Mouse (Mus musculus) CH12.LX (cell line): ENCODE measurements around the gene Bdkrb2. TPM values are rescaled to one million over a fixed set of nuclear protein-coding genes. Genes with fewer than 3 reads are reported as not detected.

Experiments
- DNase-seq: peaks from one replicate; pipeline ENCODE4 v3.0.0-alpha.2; 2013; ENCODE audit errors: extremely low read depth
- H3K27ac ChIP-seq: 2 replicates; pipeline ENCODE4 v1.5.1; 2012; ENCODE audit warnings: low read depth, mild to moderate bottlenecking, control low read depth, moderate library complexity; ENCODE audit not compliant: insufficient read depth
- H3K27me3 ChIP-seq: replicated peaks from 2 replicates; pipeline ENCODE3; 2012; ENCODE audit warnings: inconsistent platforms
- H3K36me3 ChIP-seq, 2 experiments: replicated peaks in 1 of 2; 2 replicates each; pipeline versions ENCODE3 to v1.6.1; 2012; ENCODE audit warnings: inconsistent platforms in 1 of 2, low read length in 1 of 2, mild to moderate bottlenecking in 1 of 2, mixed read lengths in 1 of 2, moderate library complexity in 1 of 2; ENCODE audit not compliant: control insufficient read depth in 1 of 2, insufficient read depth in 1 of 2
- H3K4me1 ChIP-seq, 2 experiments: 2 replicates each; pipeline ENCODE4 v1.6.1; 2012; ENCODE audit warnings: inconsistent platforms in 1 of 2, moderate library complexity in 1 of 2; ENCODE audit not compliant: insufficient read depth in 2 of 2, control insufficient read depth in 1 of 2
- H3K4me2 ChIP-seq: 2 replicates; pipeline ENCODE4 v1.6.1; 2012; ENCODE audit warnings: low read depth, mild to moderate bottlenecking, control low read depth; ENCODE audit not compliant: poor library complexity, insufficient read depth, severe bottlenecking
- H3K4me3 ChIP-seq, 3 experiments: fragments of 150-350 bp in 1 of 3; sonication (generic) in 1 of 3; replicated peaks in 1 of 3; 2 replicates each; pipeline versions ENCODE3 to v1.5.1; 2011 to 2012; ENCODE audit warnings: low read depth in 2 of 3, low read length in 2 of 3, mild to moderate bottlenecking in 2 of 3, moderate library complexity in 2 of 3, control low read depth in 1 of 3, improper control_type of control experiment in 1 of 3, inconsistent platforms in 1 of 3, mixed read lengths in 1 of 3; ENCODE audit not compliant: poor library complexity in 1 of 3
- H3K79me2 ChIP-seq: replicated peaks from 2 replicates; pipeline ENCODE4 v1.6.1; 2012; ENCODE audit warnings: mild to moderate bottlenecking, moderate library complexity; ENCODE audit not compliant: control insufficient read depth, poor library complexity, insufficient read depth, severe bottlenecking; ENCODE audit errors: extremely low read depth
- H3K9ac ChIP-seq: 2 replicates; pipeline ENCODE4 v1.6.1; 2012; ENCODE audit warnings: low read depth, mild to moderate bottlenecking, control low read depth, moderate library complexity; ENCODE audit not compliant: insufficient read depth
- H3K9me3 ChIP-seq: replicated peaks from 2 replicates; pipeline ENCODE3; 2012; ENCODE audit warnings: low read length, inconsistent platforms, mixed read lengths
- CTCF ChIP-seq, 2 experiments: IDR thresholded peaks in 1 of 2; conservative IDR thresholded peaks in 1 of 2; 2 replicates each; pipeline ENCODE4 v1.5.1; 2011 to 2012; ENCODE audit warnings: low read depth in 2 of 2, low read length in 2 of 2, improper control_type of control experiment in 1 of 2, inconsistent platforms in 1 of 2, mild to moderate bottlenecking in 1 of 2, moderate library complexity in 1 of 2
- E2F4 ChIP-seq: IDR thresholded peaks from 2 replicates; pipeline ENCODE4 v1.6.1; 2011; ENCODE audit warnings: low read depth, low read length, improper control_type of control experiment; ENCODE audit not compliant: insufficient replicate concordance
- ELF1 ChIP-seq: IDR thresholded peaks from 2 replicates; pipeline ENCODE4 v1.6.1; 2014; ENCODE audit warnings: low read depth, mild to moderate bottlenecking, inconsistent platforms, low read length, improper control_type of control experiment
- EP300 ChIP-seq: IDR thresholded peaks from 2 replicates; pipeline ENCODE4 v1.6.1; 2011; ENCODE audit warnings: low read length, improper control_type of control experiment
- GABPA ChIP-seq: IDR thresholded peaks from 2 replicates; pipeline ENCODE4 v1.6.1; 2012; ENCODE audit warnings: low read depth, low read length, improper control_type of control experiment, inconsistent platforms; ENCODE audit not compliant: insufficient replicate concordance
- HCFC1 ChIP-seq: IDR thresholded peaks from 2 replicates; pipeline ENCODE4 v1.6.1; 2012; ENCODE audit warnings: low read depth, mild to moderate bottlenecking, inconsistent platforms, low read length, improper control_type of control experiment
- JUN ChIP-seq: IDR thresholded peaks from 2 replicates; pipeline ENCODE4 v1.6.1; 2011; ENCODE audit warnings: low read depth, mild to moderate bottlenecking, low read length, improper control_type of control experiment, moderate library complexity; ENCODE audit not compliant: insufficient read depth
- MAFK ChIP-seq: IDR thresholded peaks from 2 replicates; pipeline ENCODE4 v1.6.1; 2011; ENCODE audit warnings: low read length, improper control_type of control experiment; ENCODE audit not compliant: insufficient replicate concordance
- MAX ChIP-seq: IDR thresholded peaks from 2 replicates; pipeline ENCODE4 v1.6.1; 2011; ENCODE audit warnings: low read length, improper control_type of control experiment
- NELFE ChIP-seq: IDR thresholded peaks from 2 replicates; pipeline ENCODE4 v1.6.1; 2011; ENCODE audit warnings: low read depth, low read length, improper control_type of control experiment
- POLR2A ChIP-seq: IDR thresholded peaks from 2 replicates; pipeline ENCODE4 v1.6.1; 2011; ENCODE audit warnings: low read depth, mild to moderate bottlenecking, improper control_type of control experiment, low read length
- POLR2AphosphoS2 ChIP-seq: IDR thresholded peaks from 2 replicates; pipeline ENCODE4 v1.6.1; 2011; ENCODE audit warnings: low read depth, low read length, improper control_type of control experiment
- RCOR1 ChIP-seq: conservative IDR thresholded peaks from 2 replicates; pipeline ENCODE4 v1.6.1; 2012; ENCODE audit warnings: low read depth, mild to moderate bottlenecking, inconsistent platforms, low read length, improper control_type of control experiment
- SIN3A ChIP-seq: IDR thresholded peaks from 2 replicates; pipeline ENCODE4 v1.6.1; 2012; ENCODE audit warnings: low read length, improper control_type of control experiment, inconsistent platforms
- SMC3 ChIP-seq: IDR thresholded peaks from 2 replicates; pipeline ENCODE4 v1.6.1; 2011; ENCODE audit warnings: low read depth, low read length, improper control_type of control experiment
- USF1 ChIP-seq: IDR thresholded peaks from 2 replicates; pipeline ENCODE4 v1.6.1; 2014; ENCODE audit warnings: low read depth, mild to moderate bottlenecking, inconsistent platforms, low read length, improper control_type of control experiment
- ZKSCAN1 ChIP-seq: IDR thresholded peaks from 2 replicates; pipeline ENCODE4 v1.6.1; 2012; ENCODE audit warnings: low read depth, inconsistent platforms, low read length, improper control_type of control experiment, borderline replicate concordance
- ZMIZ1 ChIP-seq: IDR thresholded peaks from 2 replicates; pipeline ENCODE4 v1.6.1; 2012; ENCODE audit warnings: low read depth, mild to moderate bottlenecking, inconsistent platforms, low read length, improper control_type of control experiment
- dilution Hi-C: fragments of 300-500 bp; cut with MboI; formaldehyde crosslinking; loops from 2 replicates; pipeline ENCODE4 v1.14.3; 2020; ENCODE audit warnings: low sequenced_read_pairs; ENCODE audit not compliant: extremely low pct_unique_long_range_greater_than_20kb, extremely low pct_ligation_motif_present
- in situ Hi-C: fragments of 300-500 bp; cut with MboI; formaldehyde crosslinking; loops from 3 replicates; pipeline ENCODE4 v1.14.3; 2019; ENCODE audit warnings: low sequenced_read_pairs, low pct_ligation_motif_present, low pct_unique_long_range_greater_than_20kb, mixed read lengths
- polyA plus RNA-seq: library from polyadenylated mRNA; unstranded; fragments of >175 nt; gene quantifications from 2 replicates; pipeline ENCODE4 v1.2.1, GENCODE M21; 2012; ENCODE audit warnings: low read depth; ENCODE audit not compliant: insufficient read length
- total RNA-seq, 2 experiments: library from RNA; depleted of rRNA; stranded (reverse); fragments of 300-350 nt in 1 of 2; fragments of >200 nt in 1 of 2; gene quantifications; 2 replicates each; pipeline ENCODE4 v1.2.3; 2012 to 2014

The Bdkrb2 gene
- total and polyA plus RNA-seq, 3 experiments, result 0.06 TPM; not detected in 2

- no peak overlapping the region for H3K4me3 ChIP-seq
- H3K4me1 ChIP-seq, result peaks cover 0 to 18% of the 10 kb centered on the region in 2 experiments; a peak in 2 of 4 replicates
- H3K79me2 ChIP-seq, result no peaks in the 10 kb centered on the region
- H3K9ac ChIP-seq, result no peak overlapping the region
- no peak overlapping the region for H3K27ac ChIP-seq
- in situ Hi-C loops (loop anchor here (5.0 kb wide), 1 partner anchor 83 kb away; no protein-coding TSS in a partner anchor), dilution Hi-C loops (no loop called here)
- H3K27me3 ChIP-seq, result peaks cover 11% of the 10 kb centered on the region
- no peak overlapping the region for H3K4me2 ChIP-seq
- no peaks in the 10 kb centered on the region for H3K36me3 ChIP-seq
- DNase-seq, result no peak
- TF ChIP-seq NELFE (no peak), MAFK (no peak), SMC3 (no peak), POLR2AphosphoS2 (no peak), EP300 (no peak), ZKSCAN1 (no peak), ZMIZ1 (no peak)
- H3K9me3 ChIP-seq, result no peaks in the 10 kb centered on the region
Observed at GRCm38 (mm10) chr12:105580490-105580889, 17.5 kb downstream of the Bdkrb2 start.

DNA sequence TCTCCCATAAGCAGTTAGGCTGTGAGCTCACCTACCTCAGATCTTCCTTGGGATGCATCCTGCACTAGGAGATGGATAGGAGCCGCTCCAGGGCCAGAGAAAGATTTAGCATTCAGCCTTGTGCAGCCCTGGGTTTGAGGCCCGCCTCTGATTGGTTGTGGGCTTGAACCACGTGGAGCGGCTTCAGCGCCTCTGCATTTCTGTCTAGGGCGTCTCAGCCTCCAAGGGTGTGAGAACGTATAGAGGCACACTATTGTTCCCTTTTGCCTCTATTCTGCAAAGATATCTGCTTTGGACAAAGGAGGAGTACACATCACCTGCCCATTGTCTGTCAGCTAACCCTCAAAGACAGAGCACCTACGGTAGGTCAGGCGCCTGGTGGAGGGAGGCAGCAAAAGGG is 19.5 kb downstream of the Bdkrb2 start:
- Histone ChIP-seq H3K4me3 (no peak overlapping the region), H3K9ac (no peak overlapping the region), H3K79me2 (no peaks in the 10 kb centered on the region), H3K27ac (no peak overlapping the region), H3K27me3 (peaks cover 13% of the 10 kb centered on the region), H3K36me3 (no peaks in the 10 kb centered on the region), H3K9me3 (no peaks in the 10 kb centered on the region), H3K4me1 (peaks cover 0 to 22% of the 10 kb centered on the region in 2 experiments; a peak in 2 of 4 replicates), H3K4me2 (no peak overlapping the region)
- no peak for DNase-seq
- TF ChIP-seq JUN (no peak), RCOR1 (no peak), SIN3A (no peak)
- dilution Hi-C loops, result no loop called here
- in situ Hi-C loops, result loop anchor here (5.0 kb wide), 1 partner anchor 85 kb away; no protein-coding TSS in a partner anchor

- no peak overlapping the region for H3K9ac ChIP-seq
- peaks cover 12% of the 10 kb centered on the region for H3K27me3 ChIP-seq
- no peak overlapping the region for H3K4me3 ChIP-seq
- H3K4me2 ChIP-seq, result no peak overlapping the region
- in situ Hi-C loops, result loop anchor here (5.0 kb wide), 1 partner anchor 86 kb away; no protein-coding TSS in a partner anchor
- dilution Hi-C loops, result no loop called here
- no peaks in the 10 kb centered on the region for H3K79me2 ChIP-seq
- TF ChIP-seq CTCF (conservative IDR thresholded peaks at IDR 0.05 in 1 of 2, IDR thresholded peaks at IDR 0.05 in 1 of 2; ENCODE audit: low read depth in 2 of 2, low read length in 2 of 2) (no peak), GABPA (no peak), E2F4 (no peak), POLR2A (no peak), NELFE (no peak), HCFC1 (no peak), MAX (no peak), USF1 (no peak), ZKSCAN1 (no peak), ELF1 (no peak)
- DNase-seq, result peak; percentile 59
- H3K4me1 ChIP-seq, result peaks cover 0 to 31% of the 10 kb centered on the region in 2 experiments; a peak in 2 of 4 replicates
- no peak overlapping the region for H3K27ac ChIP-seq
- no peaks in the 10 kb centered on the region for H3K36me3 ChIP-seq
- H3K9me3 ChIP-seq, result no peaks in the 10 kb centered on the region
Observed at GRCm38 (mm10) chr12:105583484-105583883, 20.5 kb downstream of the Bdkrb2 start.
